Mouse (Mus musculus) hindbrain, embryonic 16.5 days (tissue): ENCODE measurements around the gene Acbd7. TPM values are rescaled to one million over a fixed set of nuclear protein-coding genes. Genes with fewer than 3 reads are reported as not detected.
A peak's percentile ranks its signal among the peaks of the same experiment; 100 is the strongest.

Experiments
- ATAC-seq: fragments of 200-750 bp; cut with Nextera tagmentation; 2 replicates; pipeline ENCODE4 v1.8.0; 2017; ENCODE audit warnings: moderate TSS enrichment, moderate library complexity
- H3K27ac ChIP-seq: fragments of 300-500 bp; sonication (generic); 2 replicates; pipeline ENCODE4 v1.5.1; 2014; ENCODE audit warnings: low read depth, mild to moderate bottlenecking, control low read depth, low read length, moderate library complexity
- H3K27me3 ChIP-seq: fragments of 300-500 bp; sonication (generic); replicated peaks from 2 replicates; pipeline ENCODE4 v1.6.1; 2014; ENCODE audit warnings: low read length; ENCODE audit not compliant: control insufficient read depth, insufficient read depth
- H3K36me3 ChIP-seq: fragments of 300-500 bp; sonication (generic); 2 replicates; pipeline ENCODE4 v1.6.1; 2014; ENCODE audit warnings: mild to moderate bottlenecking, low read length, moderate library complexity, mixed read lengths; ENCODE audit not compliant: control insufficient read depth, insufficient read depth
- H3K4me1 ChIP-seq: fragments of 300-500 bp; sonication (generic); 2 replicates; pipeline ENCODE4 v1.6.1; 2014; ENCODE audit warnings: low read depth, low read length; ENCODE audit not compliant: control insufficient read depth, insufficient read depth
- H3K4me2 ChIP-seq: fragments of 300-500 bp; sonication (generic); 2 replicates; pipeline ENCODE4 v1.6.1; 2014; ENCODE audit warnings: mild to moderate bottlenecking, low read length, control low read depth, moderate library complexity
- H3K4me3 ChIP-seq: fragments of 300-500 bp; sonication (generic); 2 replicates; pipeline ENCODE4 v1.5.1; 2014; ENCODE audit warnings: mild to moderate bottlenecking, low read length, control low read depth, moderate library complexity
- H3K9ac ChIP-seq: fragments of 300-500 bp; sonication (generic); 2 replicates; pipeline ENCODE4 v1.6.1; 2014; ENCODE audit warnings: low read depth, mild to moderate bottlenecking, control low read depth, low read length, moderate library complexity
- H3K9me3 ChIP-seq: fragments of 300-500 bp; sonication (generic); 2 replicates; pipeline ENCODE4 v1.6.1; 2014; ENCODE audit warnings: mild to moderate bottlenecking, low read length, moderate library complexity; ENCODE audit not compliant: control insufficient read depth
- WGBS: fragments of 180-500 bp; shearing (Covaris S2); extraction: QIAGEN DNeasy Blood & Tissue Kit; methylation state at CpG from one replicate; pipeline ENCODE4 v1.1.7; 2014; 5-methylcytosine and 5-hydroxymethylcytosine counted together
- polyA plus RNA-seq: library from polyadenylated mRNA; unstranded; fragments of >200 nt; fragmentation: Nextera tagmentation; extraction: Ambion mirVana; gene quantifications from 2 replicates; pipeline ENCODE4 v1.2.1, GENCODE M21; 2015

Gene Acbd7
- polyA plus RNA-seq, 1 experiment from 2014 or later = 4.6 TPM

DNA sequence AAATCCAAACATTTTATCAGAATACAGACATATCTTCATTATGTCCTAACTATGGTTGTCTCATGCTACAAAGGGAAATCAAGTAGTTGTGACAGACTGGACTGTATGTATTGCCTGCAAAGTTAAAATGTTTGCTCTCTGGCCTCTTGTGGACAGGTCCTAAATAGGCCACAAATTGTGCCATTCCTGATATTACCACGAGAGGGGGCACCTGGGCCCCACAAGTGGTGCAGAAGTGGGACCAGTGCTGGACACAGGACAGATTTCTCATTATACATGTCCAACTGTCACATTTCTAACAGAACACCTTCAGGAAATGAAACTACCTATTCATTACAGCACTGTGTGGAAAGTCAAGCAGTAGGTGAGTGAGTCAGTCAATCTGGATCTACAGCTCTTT lies 8.6 kb upstream of the Acbd7 start:
- H3K27ac ChIP-seq = no peak overlapping the region
- no peaks in the 10 kb centered on the region for H3K9me3 ChIP-seq
- H3K4me2 ChIP-seq = no peak overlapping the region
- 43% methylated on average over 1 of the region's 1 CpGs for WGBS
- H3K4me3 ChIP-seq = no peak overlapping the region
- ATAC-seq = no peak
- H3K36me3 ChIP-seq = peaks cover 46% of the 10 kb centered on the region
- H3K27me3 ChIP-seq = no peaks in the 10 kb centered on the region
- H3K9ac ChIP-seq = no peak overlapping the region
- H3K4me1 ChIP-seq = peaks cover 10% of the 10 kb centered on the region

DNA sequence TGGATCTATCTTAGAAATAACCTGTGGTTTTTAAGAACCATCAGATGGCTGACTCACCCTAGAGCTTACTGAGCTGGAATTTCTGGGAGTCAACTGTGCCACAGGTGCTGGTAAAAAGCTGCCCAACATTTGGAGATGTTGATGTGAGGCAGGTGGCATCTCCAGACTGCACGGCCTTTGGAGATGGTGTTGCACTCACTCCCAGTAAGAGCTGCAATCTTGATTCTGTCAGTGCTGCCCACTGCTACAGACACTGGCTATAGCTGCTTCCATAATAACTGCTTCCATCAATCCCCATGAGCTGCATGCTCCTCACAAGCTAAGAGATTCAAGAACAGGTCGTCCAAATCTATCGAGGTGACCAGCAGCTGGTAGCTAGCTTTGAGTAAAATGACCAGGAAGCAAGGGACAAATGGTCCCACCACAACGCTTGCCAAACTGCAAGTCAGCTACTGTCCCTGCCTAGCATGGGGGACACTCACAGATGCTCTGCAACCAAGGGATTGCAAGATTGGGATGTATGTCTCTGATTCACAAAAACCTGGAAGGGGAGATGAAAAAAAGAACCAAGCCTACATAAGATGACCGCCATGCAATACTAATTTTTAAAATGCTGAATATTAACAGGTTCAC lies 4.8 kb upstream of the Acbd7 start:
- peak overlapping the region; percentile 72; the same call in 1 of the 2 replicates for H3K9ac ChIP-seq
- no peak overlapping the region for H3K27ac ChIP-seq

DNA sequence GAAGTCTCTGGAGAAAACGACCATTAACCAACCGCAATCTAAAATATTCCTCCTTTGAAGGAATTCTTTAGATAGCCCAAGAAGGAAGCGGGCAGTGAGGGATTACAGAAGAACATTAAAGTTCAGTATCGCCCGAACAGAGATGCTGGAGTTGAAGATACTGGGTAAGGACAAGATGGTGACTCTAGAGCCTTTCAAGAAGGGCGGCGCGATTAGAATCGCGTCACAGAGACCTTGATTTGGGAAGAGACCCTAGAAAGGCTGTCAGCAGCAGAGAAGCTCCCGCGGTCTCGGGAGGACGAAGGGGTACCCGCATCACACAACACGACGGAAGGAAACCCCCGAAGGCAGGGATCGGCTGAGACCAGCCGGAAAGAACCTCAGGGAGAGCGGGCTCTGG lies 3.9 kb upstream of the Acbd7 start:
- no peak for ATAC-seq
- H3K27me3 ChIP-seq = no peaks in the 10 kb centered on the region
- peak overlapping the region; percentile 88 for H3K27ac ChIP-seq
- H3K36me3 ChIP-seq = peaks cover 21% of the 10 kb centered on the region
- H3K9ac ChIP-seq = peak overlapping the region; percentile 72
- peak overlapping the region; percentile 69 for H3K4me3 ChIP-seq
- H3K9me3 ChIP-seq = no peaks in the 10 kb centered on the region
- H3K4me1 ChIP-seq = peaks cover 18% of the 10 kb centered on the region
- H3K4me2 ChIP-seq = peak overlapping the region; percentile 76
- WGBS = 2% methylated on average over 21 of the region's 21 CpGs

More for the DNA sequence above, 4.8 kb upstream of the Acbd7 start:
- Histone ChIP-seq H3K4me1 (peaks cover 16% of the 10 kb centered on the region), H3K9me3 (no peaks in the 10 kb centered on the region), H3K27me3 (no peaks in the 10 kb centered on the region), H3K36me3 (peaks cover 21% of the 10 kb centered on the region), H3K4me2 (peak overlapping the region; percentile 76), H3K4me3 (peak overlapping the region; percentile 69)
- no peak for ATAC-seq
- 77% methylated on average over 5 of the region's 5 CpGs for WGBS

DNA sequence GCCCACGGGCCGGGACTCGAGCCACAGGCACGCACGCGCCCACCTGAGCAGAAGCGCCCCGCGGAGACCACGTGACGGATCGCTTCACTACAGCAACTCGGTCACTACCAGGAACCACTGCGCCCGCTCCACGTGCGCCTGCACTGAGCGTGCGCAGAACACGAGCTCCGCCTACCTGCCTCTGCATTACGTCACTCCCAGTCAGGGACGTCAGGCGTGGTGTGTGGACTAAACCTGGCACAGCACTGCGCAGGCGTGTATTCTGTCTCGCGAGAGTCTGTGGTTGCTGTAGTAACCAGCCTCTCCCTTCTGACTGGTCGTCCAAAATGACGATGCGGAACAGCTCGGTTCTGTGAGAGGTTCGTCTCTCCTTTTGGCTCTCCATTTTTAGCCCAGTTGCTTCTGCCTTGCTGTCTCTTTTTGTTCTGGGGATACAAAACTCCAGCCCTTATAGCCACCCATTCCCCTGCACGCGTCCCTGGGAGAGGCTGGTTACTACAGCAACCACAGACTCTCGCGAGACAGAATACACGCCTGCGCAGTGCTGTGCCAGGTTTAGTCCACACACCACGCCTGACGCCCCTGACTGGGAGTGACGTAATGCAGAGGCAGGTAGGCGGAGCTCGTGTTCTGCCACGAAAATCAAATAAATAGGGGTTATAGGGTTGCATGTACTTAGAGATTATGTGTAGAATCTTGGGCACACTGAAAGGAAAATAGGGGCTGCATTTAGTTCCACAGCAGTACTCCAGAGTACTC lies 3.3 kb upstream of the Acbd7 start, which contains the start of gene Rpp38:
Rpp38 (minus strand) TSS at position 160 of the 759 bp plus-strand sequence.
- peaks cover 18% of the 10 kb centered on the region for H3K4me1 ChIP-seq
- H3K4me2 ChIP-seq = peak within 1 kb of the TSS; percentile 76
- peaks cover 18% of the 10 kb centered on the region for H3K36me3 ChIP-seq
- peak; percentile 98 for ATAC-seq
- no peaks in the 10 kb centered on the region for H3K9me3 ChIP-seq
- H3K9ac ChIP-seq = peak within 1 kb of the TSS; percentile 72
- WGBS = under 1% methylated on average over 43 of the region's 45 CpGs
- H3K4me3 ChIP-seq = peak within 1 kb of the TSS; percentile 69
- H3K27me3 ChIP-seq = 0 out of 2 replicates have a peak, but pooled peaks cover under 1% of the 10 kb centered on the region
- peak within 1 kb of the TSS; percentile 88 for H3K27ac ChIP-seq

DNA sequence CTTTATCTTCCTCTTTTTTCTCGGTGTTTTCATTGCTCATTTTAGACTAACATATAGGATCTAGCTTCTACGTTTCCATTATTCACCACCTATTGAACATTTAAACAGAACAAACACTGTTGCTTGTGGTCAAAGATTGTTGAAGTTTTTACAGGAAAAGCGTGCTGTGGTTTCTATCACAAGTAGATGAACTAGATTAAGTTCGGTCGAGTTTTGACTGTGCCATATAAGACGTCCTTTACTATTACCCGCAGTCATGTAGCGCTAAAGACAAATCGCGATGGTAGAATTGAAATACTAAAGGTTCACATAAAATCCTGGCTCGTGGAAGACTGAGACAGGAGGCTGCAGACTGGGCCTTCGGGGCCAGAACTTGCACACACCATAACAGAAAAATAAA lies 2.2 kb upstream of the Acbd7 start:
- WGBS = 92% methylated on average over 12 of the region's 12 CpGs
- Histone ChIP-seq H3K4me3 (no peak overlapping the region), H3K27ac (no peak overlapping the region), H3K9ac (no peak overlapping the region), H3K27me3 (0 out of 2 replicates have a peak, but pooled peaks cover 3% of the 10 kb centered on the region), H3K9me3 (no peaks in the 10 kb centered on the region), H3K36me3 (peaks cover 11% of the 10 kb centered on the region; the same call in 1 of the 2 replicates), H3K4me1 (peaks cover 18% of the 10 kb centered on the region), H3K4me2 (no peak overlapping the region)
- no peak for ATAC-seq

DNA sequence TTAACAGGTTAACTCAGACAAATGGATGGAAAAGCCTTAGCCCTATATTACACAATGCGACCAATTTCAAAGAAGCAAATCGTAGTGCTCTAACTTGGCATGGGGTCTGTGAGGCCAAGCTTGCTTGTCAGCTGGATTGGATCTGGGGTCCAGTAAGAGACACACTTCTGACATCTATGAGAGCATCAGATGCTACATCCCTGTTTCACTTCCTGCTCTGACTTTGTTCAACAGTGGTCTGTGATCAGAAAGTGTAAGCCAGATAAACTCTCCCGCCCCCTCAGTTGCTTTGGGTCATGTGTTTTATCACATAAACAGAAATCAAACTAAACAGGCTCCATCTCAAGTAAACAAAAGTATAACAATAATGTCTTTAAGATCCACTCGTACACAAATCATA lies 12.5 kb downstream of the Acbd7 start:
- Histone ChIP-seq H3K27me3 (no peaks in the 10 kb centered on the region), H3K9ac (no peak overlapping the region), H3K27ac (no peak overlapping the region), H3K4me3 (no peak overlapping the region), H3K4me2 (no peak overlapping the region), H3K9me3 (no peaks in the 10 kb centered on the region), H3K4me1 (no peaks in the 10 kb centered on the region), H3K36me3 (no peaks in the 10 kb centered on the region)
- WGBS = 87% methylated on average over 4 of the region's 4 CpGs
- ATAC-seq = no peak

DNA sequence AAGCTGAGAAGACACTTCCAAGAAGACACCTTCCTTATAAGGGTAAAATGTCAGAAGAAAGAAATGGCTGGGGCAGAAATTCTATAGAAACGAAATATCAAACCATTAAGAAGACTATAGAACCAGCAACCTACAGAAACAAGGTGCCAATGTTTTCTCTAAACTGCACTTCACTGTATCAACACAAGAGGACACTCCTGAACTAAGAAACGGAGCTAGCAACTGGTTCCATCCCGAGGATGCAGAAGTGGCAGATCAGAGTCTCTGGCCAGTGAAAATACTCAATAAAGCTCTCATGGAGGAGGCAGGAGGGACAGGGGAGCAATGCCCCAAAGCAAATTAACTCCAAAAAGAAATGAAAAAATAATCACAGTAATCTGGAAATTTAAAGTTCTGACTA lies 13.0 kb downstream of the Acbd7 start:
- Histone ChIP-seq H3K4me2 (no peak overlapping the region), H3K4me1 (no peaks in the 10 kb centered on the region), H3K4me3 (no peak overlapping the region), H3K36me3 (no peaks in the 10 kb centered on the region), H3K27ac (no peak overlapping the region), H3K9me3 (no peaks in the 10 kb centered on the region), H3K27me3 (no peaks in the 10 kb centered on the region), H3K9ac (no peak overlapping the region)
- 20% methylated on average over 3 of the region's 3 CpGs for WGBS
- peak; percentile 48 for ATAC-seq

DNA sequence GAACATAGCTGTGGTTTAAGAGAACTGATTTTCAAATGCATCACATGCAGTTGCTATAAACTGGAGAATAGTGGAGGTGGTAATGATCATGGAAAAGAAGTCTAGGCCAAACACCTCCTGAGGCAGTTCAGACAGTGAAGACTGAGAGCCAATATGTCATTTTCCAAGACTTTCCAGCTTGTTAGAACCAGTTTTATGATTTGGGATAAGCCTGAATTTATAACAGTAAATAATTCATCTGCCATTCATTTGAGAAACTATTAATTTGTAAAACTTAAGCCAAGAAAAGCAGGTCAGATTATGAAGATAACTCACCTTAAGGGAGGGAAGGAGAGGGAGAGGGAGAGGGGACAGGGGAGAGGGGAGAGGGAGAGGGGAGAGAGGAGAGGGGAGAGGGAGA lies 17.2 kb downstream of the Acbd7 start:
- Histone ChIP-seq H3K4me2 (no peak overlapping the region), H3K36me3 (no peaks in the 10 kb centered on the region), H3K4me3 (no peak overlapping the region), H3K27ac (no peak overlapping the region), H3K9ac (no peak overlapping the region), H3K9me3 (no peaks in the 10 kb centered on the region), H3K4me1 (no peaks in the 10 kb centered on the region), H3K27me3 (no peaks in the 10 kb centered on the region)
- no peak for ATAC-seq

DNA sequence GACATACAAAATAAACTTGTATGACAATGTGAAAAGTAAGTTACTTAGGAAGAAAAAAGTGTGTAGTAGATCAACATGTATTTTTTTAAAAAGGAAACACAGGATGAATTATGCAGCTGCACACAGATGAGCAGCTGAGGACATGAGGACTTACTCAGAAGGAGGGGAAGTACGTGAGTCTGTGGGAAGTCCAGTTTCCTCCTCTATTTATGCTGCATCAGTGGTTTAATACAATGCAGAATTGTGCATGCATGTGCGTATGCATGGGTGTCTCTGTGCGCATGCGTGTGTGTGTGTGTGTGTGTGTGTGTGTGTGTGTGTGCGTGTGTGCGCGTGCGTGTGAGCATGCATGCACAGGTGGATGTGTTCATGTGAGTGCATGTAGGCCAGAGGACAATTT lies 19.8 kb downstream of the Acbd7 start:
- Histone ChIP-seq H3K4me3 (no peak overlapping the region), H3K4me2 (no peak overlapping the region), H3K9me3 (no peaks in the 10 kb centered on the region), H3K4me1 (no peaks in the 10 kb centered on the region), H3K9ac (no peak overlapping the region), H3K27ac (no peak overlapping the region), H3K27me3 (no peaks in the 10 kb centered on the region), H3K36me3 (no peaks in the 10 kb centered on the region)
- no peak for ATAC-seq
- WGBS = 93% methylated on average over 8 of the region's 8 CpGs
